Mouse (Mus musculus) gastrocnemius, postnatal 10 days (tissue): ENCODE results near the gene Marveld2. TPM values are rescaled to one million over a fixed set of nuclear protein-coding genes. Genes with fewer than 3 reads are reported as not detected.

ENCODE experiments used
- total RNA-seq, 2 experiments: library from RNA; stranded (reverse); gene quantifications; 2 replicates each; pipeline ENCODE4 v1.2.3; 2021

Gene Marveld2
- total RNA-seq, 2 experiments from 2014 or later, result 1.2 TPM

Other genes with a start within 250 kb of the Marveld2 start
- gene Naip1, start 164.1 kb downstream of the Marveld2 start, total RNA-seq, result not detected
- 10 to 100 TPM; 25.9 to 30.0 TPM for gene Gtf2h2, start 124.4 kb downstream of the Marveld2 start, total RNA-seq
- gene Ocln, start 64.3 kb downstream of the Marveld2 start, total RNA-seq, result under 1 TPM; 0.54 to 0.78 TPM
- 10 to 100 TPM; 66.7 to 71.5 TPM for gene Ak6, start 34.0 kb upstream of the Marveld2 start, total RNA-seq
- 10 to 100 TPM; 11.0 to 11.7 TPM for gene Rad17, start 34.1 kb upstream of the Marveld2 start, total RNA-seq
- 10 to 100 TPM; 10.8 to 12.9 TPM for gene Taf9, start 34.6 kb upstream of the Marveld2 start, total RNA-seq
- gene Ccdc125, start 52.7 kb upstream of the Marveld2 start, total RNA-seq, result 1 to 10 TPM in 1 of 2 experiments, under 1 TPM in 1; 0.94 to 1.4 TPM
- 10 to 100 TPM; 20.4 to 26.9 TPM for gene Cdk7, start 114.0 kb upstream of the Marveld2 start, total RNA-seq
- 100 to 1,000 TPM; 123 to 131 TPM for gene Mrps36, start 127.7 kb upstream of the Marveld2 start, total RNA-seq
- 1 to 10 TPM; 2.3 to 3.3 TPM for gene Cenph, start 158.9 kb upstream of the Marveld2 start, total RNA-seq
- gene Ccnb1, start 169.6 kb upstream of the Marveld2 start, total RNA-seq, result 10 to 100 TPM; 10.4 to 13.0 TPM
- gene Slc30a5, start 216.5 kb upstream of the Marveld2 start, total RNA-seq, result 10 to 100 TPM; 19.1 to 23.5 TPM